Mouse (Mus musculus) right cerebral cortex, postnatal 14 days (tissue): ENCODE measurements around the gene Krtap22-2.
"Not testable (repeated sequence)": the region's sequence is repeated elsewhere in the genome, so short reads cannot be mapped to it uniquely, and the experiment has no call there.

Experiments used
- DNase-seq: peaks from one replicate; pipeline ENCODE4 v3.0.0; 2022

The Krtap22-2 gene

GRCm38 (mm10) chr16:89010659-89011058 lies at the start of gene Krtap22-2:
Gene Krtap22-2 (minus strand): TSS chr16:89010759.
- no peak for DNase-seq

DNA sequence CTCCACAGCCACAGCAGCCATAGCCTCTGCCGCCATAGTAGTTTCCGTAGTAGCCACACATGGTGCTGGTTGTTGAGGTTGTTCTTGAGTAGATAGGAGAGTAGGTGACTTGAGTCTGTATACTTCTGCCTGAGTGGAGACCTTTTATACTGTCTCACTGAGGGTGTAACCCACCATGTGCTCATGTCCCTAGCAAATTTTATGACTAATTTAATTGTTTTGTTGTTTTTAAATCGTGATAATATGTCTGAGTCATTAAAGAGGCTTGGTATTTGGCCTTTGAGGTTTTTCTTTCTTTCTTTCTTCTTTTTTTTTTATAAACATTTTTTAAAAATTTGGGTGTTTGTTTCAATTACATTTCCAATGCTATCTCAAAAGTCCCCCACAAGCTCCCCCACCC lies 37.2 kb upstream of the Krtap22-2 start, which contains the start of gene Krtap6-5:
TSS of gene Krtap6-5 (minus strand) at position 101 of the 400 bp plus-strand sequence.
- DNase-seq: no peak

DNA sequence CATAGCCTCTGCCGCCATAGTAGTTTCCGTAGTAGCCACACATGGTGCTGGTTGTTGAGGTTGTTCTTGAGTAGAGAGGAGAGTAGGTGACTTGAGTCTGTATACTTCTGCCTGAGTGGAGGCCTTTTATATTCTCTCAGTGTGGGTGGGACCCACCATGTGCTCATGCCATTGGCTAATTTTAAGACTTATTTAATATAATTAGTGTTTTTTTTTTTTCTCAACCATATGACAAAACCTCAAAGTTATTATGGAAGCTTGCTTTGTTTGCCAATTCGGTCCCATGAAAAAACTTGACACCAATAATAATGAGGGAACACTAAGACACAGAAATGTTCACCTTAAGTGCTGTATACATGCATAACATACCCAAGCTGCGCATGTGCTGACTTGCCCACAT lies 30.8 kb upstream of the Krtap22-2 start, which contains the start of gene Gm10228:
TSS of gene Gm10228 (minus strand) at position 101 of the 400 bp plus-strand sequence.
- DNase-seq: not testable (repeated sequence)

DNA sequence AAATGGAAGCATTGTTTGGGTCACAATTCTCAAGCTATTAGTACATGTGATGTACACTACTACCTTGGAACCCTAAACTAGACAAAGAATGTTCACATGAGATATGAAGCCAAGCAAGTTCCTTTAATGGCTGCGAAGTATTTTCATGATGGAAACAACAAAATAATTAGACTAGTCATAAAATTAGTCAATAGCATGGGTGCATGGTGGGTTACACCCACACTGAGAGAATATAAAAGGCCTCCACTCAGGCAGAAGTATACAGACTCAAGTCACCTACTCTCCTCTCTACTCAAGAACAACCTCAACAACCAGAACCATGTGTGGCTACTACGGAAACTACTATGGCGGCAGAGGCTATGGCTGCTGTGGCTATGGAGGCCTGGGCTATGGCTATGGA lies 20.8 kb upstream of the Krtap22-2 start, which contains the start of gene Krtap6-1:
TSS of gene Krtap6-1 (plus strand) at position 301 of the 400 bp plus-strand sequence.
- DNase-seq: not testable (repeated sequence)

DNA sequence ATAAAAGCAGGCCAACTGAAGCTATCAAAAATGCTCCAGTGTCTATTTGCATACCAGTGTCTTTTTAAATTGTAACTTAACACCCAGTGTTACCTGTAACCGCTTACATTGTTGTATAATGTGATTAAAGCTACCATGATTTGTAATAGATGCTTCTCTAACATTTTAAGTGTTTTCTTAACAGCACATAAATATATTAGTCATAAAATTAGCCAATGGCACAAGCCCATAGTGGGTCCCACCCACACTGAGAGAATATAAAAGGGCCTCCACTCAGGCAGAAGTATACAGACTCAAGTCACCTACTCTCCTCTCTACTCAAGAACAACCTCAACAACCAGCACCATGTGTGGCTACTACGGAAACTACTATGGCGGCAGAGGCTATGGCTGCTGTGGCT lies 4.4 kb upstream of the Krtap22-2 start, which contains the start of gene Gm10229:
TSS of gene Gm10229 (plus strand) at position 301 of the 400 bp plus-strand sequence.
- not testable (repeated sequence) for DNase-seq

DNA sequence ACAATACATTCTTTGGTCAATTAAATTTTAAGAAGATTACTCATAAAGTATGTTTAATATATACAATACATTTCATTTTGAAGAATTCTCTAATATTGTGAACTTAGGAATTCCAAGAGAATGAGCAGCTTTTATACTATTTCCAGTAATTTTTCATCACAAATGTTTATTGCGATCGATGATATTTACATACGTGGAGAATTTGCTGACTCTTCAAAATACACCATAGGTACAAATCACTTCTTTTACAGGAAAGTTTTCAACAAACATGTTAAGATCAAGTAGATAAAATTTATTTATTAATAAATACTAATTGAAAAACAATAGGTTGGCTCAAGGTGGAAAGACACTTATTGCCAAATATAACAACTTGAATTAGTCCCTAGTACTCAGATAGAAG lies 3.4 kb upstream of the Krtap22-2 start:
- DNase-seq: no peak

DNA sequence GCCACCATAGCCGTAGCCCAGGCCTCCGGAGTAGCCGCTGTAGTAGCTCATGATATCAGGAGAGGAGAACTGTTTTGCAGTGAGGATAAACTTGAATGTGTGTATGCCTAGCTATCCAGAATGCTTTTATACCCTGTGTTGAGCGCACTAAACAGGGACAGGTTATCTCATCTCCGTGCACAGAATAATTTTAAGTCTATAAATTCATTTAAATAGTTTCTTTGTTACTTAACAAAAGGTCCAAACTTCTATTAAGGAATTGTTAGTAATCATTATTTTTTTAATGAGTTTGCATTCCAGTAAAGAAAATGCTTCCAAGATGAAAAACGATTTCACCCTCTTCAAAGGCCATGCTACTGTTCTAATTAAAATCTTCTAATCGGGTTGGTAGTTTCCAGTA lies 47.8 kb downstream of the Krtap22-2 start, which contains the start of gene Krtap16-3:
TSS of gene Krtap16-3 (minus strand) at position 101 of the 400 bp plus-strand sequence.
- DNase-seq: no peak
